Mouse (Mus musculus) liver, embryonic 14.5 days (tissue): ENCODE data around the gene Anks1.

Experiments
- CTCF ChIP-seq: IDR thresholded peaks from 2 replicates; pipeline ENCODE4 v1.5.1; 2016; ENCODE audit warnings: antibody characterized with exemption, low read depth, control low read depth
- EP300 ChIP-seq: IDR thresholded peaks from 2 replicates; pipeline ENCODE4 v1.6.1; 2016; ENCODE audit warnings: antibody characterized with exemption, low read depth

- TF ChIP-seq CTCF (no peak), EP300 (no peak)
Measured at GRCm38 (mm10) chr17:27938121-27938754, 29.1 kb downstream of the Anks1 start.
